Mouse (Mus musculus) heart, postnatal 0 days (tissue): ENCODE data around the gene Adcy2.

ENCODE experiments used
- CTCF ChIP-seq: IDR thresholded peaks from 2 replicates; pipeline ENCODE4 v1.5.1; 2016; ENCODE audit warnings: antibody characterized with exemption, control low read depth, low read depth
- EP300 ChIP-seq: IDR thresholded peaks from 2 replicates; pipeline ENCODE4 v1.6.1; 2016; ENCODE audit warnings: antibody characterized with exemption, low read depth

GRCm38 (mm10) chr13:68973143-68973542 lies 26.2 kb downstream of the Adcy2 start:
- no peak for TF ChIP-seq CTCF
- TF ChIP-seq EP300, result no peak
